Mouse (Mus musculus) limb, embryonic 15.5 days (tissue): ENCODE measurements around the gene Defb30. TPM values are rescaled to one million over a fixed set of nuclear protein-coding genes. Genes with fewer than 3 reads are reported as not detected.

Experiments
- ATAC-seq: fragments of 200-750 bp; cut with Nextera tagmentation; 2 replicates; pipeline ENCODE4 v1.8.0; 2017; ENCODE audit warnings: low read depth, moderate TSS enrichment; ENCODE audit not compliant: insufficient number of reproducible peaks, low FRiP score, low TSS enrichment
- H3K27ac ChIP-seq: fragments of 300-500 bp; sonication (generic); 2 replicates; pipeline ENCODE4 v1.5.1; 2015; ENCODE audit warnings: moderate library complexity, mild to moderate bottlenecking, inconsistent platforms
- H3K27me3 ChIP-seq: fragments of 300-500 bp; sonication (generic); 2 replicates; pipeline ENCODE4 v1.6.1; 2015; ENCODE audit warnings: inconsistent platforms
- H3K36me3 ChIP-seq: fragments of 300-500 bp; sonication (generic); 2 replicates; pipeline ENCODE4 v1.6.1; 2015; ENCODE audit warnings: inconsistent platforms
- H3K4me1 ChIP-seq: fragments of 300-500 bp; sonication (generic); 2 replicates; pipeline ENCODE4 v1.6.1; 2015; ENCODE audit warnings: inconsistent platforms
- H3K4me2 ChIP-seq: fragments of 300-500 bp; sonication (generic); 2 replicates; pipeline ENCODE4 v1.6.1; 2015; ENCODE audit warnings: mild to moderate bottlenecking, inconsistent platforms
- H3K4me3 ChIP-seq: fragments of 300-500 bp; sonication (generic); 2 replicates; pipeline ENCODE4 v1.5.1; 2015; ENCODE audit warnings: mild to moderate bottlenecking, inconsistent platforms
- H3K9ac ChIP-seq: fragments of 300-500 bp; sonication (generic); 2 replicates; pipeline ENCODE4 v1.6.1; 2015; ENCODE audit warnings: inconsistent platforms
- H3K9me3 ChIP-seq: fragments of 300-500 bp; sonication (generic); 2 replicates; pipeline ENCODE4 v1.6.1; 2016; ENCODE audit warnings: inconsistent platforms
- WGBS: fragments of 180-500 bp; shearing (Covaris S2); methylation state at CpG from one replicate; pipeline ENCODE4 v1.1.7; 2015; 5-methylcytosine and 5-hydroxymethylcytosine counted together
- polyA plus RNA-seq: library from polyadenylated mRNA; unstranded; fragments of >200 nt; fragmentation: Nextera tagmentation; extraction: Ambion mirVana; gene quantifications from 2 replicates; pipeline ENCODE4 v1.2.1, GENCODE M21; 2015

Gene Defb30
- polyA plus RNA-seq = not detected in 2 replicates

GRCm38 (mm10) chr14:63049910-63050370 is at the start of gene Defb30:
Gene Defb30, minus strand, starts transcription at chr14:63049960.
- no peaks in the 10 kb centered on the region for H3K27me3 ChIP-seq
- WGBS = 77% methylated on average over 9 of the region's 14 CpGs
- no peaks in the 10 kb centered on the region for H3K36me3 ChIP-seq
- no peak for ATAC-seq
- H3K27ac ChIP-seq = no peak within 1 kb of the TSS
- no peak within 1 kb of the TSS for H3K9ac ChIP-seq
- no peak within 1 kb of the TSS for H3K4me2 ChIP-seq
- no peak within 1 kb of the TSS for H3K4me3 ChIP-seq
- no peaks in the 10 kb centered on the region for H3K4me1 ChIP-seq
- H3K9me3 ChIP-seq = no peaks in the 10 kb centered on the region

- Histone ChIP-seq H3K4me3 (no peak overlapping the region), H3K4me1 (no peaks in the 10 kb centered on the region), H3K4me2 (no peak overlapping the region), H3K36me3 (no peaks in the 10 kb centered on the region), H3K27ac (no peak overlapping the region), H3K9ac (no peak overlapping the region), H3K9me3 (no peaks in the 10 kb centered on the region), H3K27me3 (peaks cover 8% of the 10 kb centered on the region)
- 69% methylated on average over 14 of the region's 15 CpGs for WGBS
- ATAC-seq = no peak
Observed at GRCm38 (mm10) chr14:63067708-63068107, 17.9 kb upstream of the Defb30 start.

GRCm38 (mm10) chr14:63066630-63067310 is 17.0 kb upstream of the Defb30 start:
- Histone ChIP-seq H3K36me3 (no peaks in the 10 kb centered on the region), H3K4me2 (no peak overlapping the region), H3K27ac (no peak overlapping the region), H3K9me3 (no peaks in the 10 kb centered on the region), H3K4me3 (no peak overlapping the region), H3K4me1 (no peaks in the 10 kb centered on the region), H3K27me3 (peaks cover 8% of the 10 kb centered on the region), H3K9ac (no peak overlapping the region)
- WGBS = 31% methylated on average over 16 of the region's 16 CpGs
- no peak for ATAC-seq

- Histone ChIP-seq H3K4me1 (no peaks in the 10 kb centered on the region), H3K4me2 (no peak overlapping the region), H3K27me3 (peaks cover 5% of the 10 kb centered on the region), H3K4me3 (no peak overlapping the region), H3K9me3 (no peaks in the 10 kb centered on the region), H3K36me3 (no peaks in the 10 kb centered on the region), H3K27ac (no peak overlapping the region), H3K9ac (no peak overlapping the region)
- ATAC-seq = no peak
- 78% methylated on average over 5 of the region's 5 CpGs for WGBS
Observed at GRCm38 (mm10) chr14:63065391-63065790, 15.6 kb upstream of the Defb30 start.

- Histone ChIP-seq H3K9me3 (no peaks in the 10 kb centered on the region), H3K4me1 (no peaks in the 10 kb centered on the region), H3K27me3 (no peaks in the 10 kb centered on the region), H3K4me3 (no peak overlapping the region), H3K4me2 (no peak overlapping the region), H3K9ac (no peak overlapping the region), H3K36me3 (no peaks in the 10 kb centered on the region), H3K27ac (no peak overlapping the region)
- no peak for ATAC-seq
- 72% methylated on average over 2 of the region's 2 CpGs for WGBS
Observed at GRCm38 (mm10) chr14:63062184-63062583, 12.4 kb upstream of the Defb30 start.

GRCm38 (mm10) chr14:63060361-63060760 is 10.6 kb upstream of the Defb30 start:
- no peaks in the 10 kb centered on the region for H3K36me3 ChIP-seq
- H3K27ac ChIP-seq = no peak overlapping the region
- no peak for ATAC-seq
- H3K4me1 ChIP-seq = no peaks in the 10 kb centered on the region
- WGBS = 78% methylated on average over 10 of the region's 10 CpGs
- no peaks in the 10 kb centered on the region for H3K9me3 ChIP-seq
- no peak overlapping the region for H3K4me3 ChIP-seq
- H3K27me3 ChIP-seq = no peaks in the 10 kb centered on the region
- no peak overlapping the region for H3K9ac ChIP-seq
- no peak overlapping the region for H3K4me2 ChIP-seq

GRCm38 (mm10) chr14:63054729-63055128 is 5.0 kb upstream of the Defb30 start:
- Histone ChIP-seq H3K27ac (no peak overlapping the region), H3K36me3 (no peaks in the 10 kb centered on the region), H3K27me3 (no peaks in the 10 kb centered on the region), H3K9ac (no peak overlapping the region), H3K4me2 (no peak overlapping the region), H3K9me3 (no peaks in the 10 kb centered on the region), H3K4me1 (no peaks in the 10 kb centered on the region), H3K4me3 (no peak overlapping the region)
- 27% methylated on average over 6 of the region's 6 CpGs for WGBS
- ATAC-seq = 0 out of 2 replicates have a peak, but pooled peaks have one; percentile 14

- Histone ChIP-seq H3K4me1 (no peaks in the 10 kb centered on the region), H3K27me3 (no peaks in the 10 kb centered on the region), H3K36me3 (no peaks in the 10 kb centered on the region), H3K4me3 (no peak overlapping the region), H3K9me3 (no peaks in the 10 kb centered on the region), H3K4me2 (no peak overlapping the region), H3K27ac (no peak overlapping the region), H3K9ac (no peak overlapping the region)
- ATAC-seq = no peak
- 31% methylated on average over 5 of the region's 5 CpGs for WGBS
Observed at GRCm38 (mm10) chr14:63050769-63051168, 1.0 kb upstream of the Defb30 start.

GRCm38 (mm10) chr14:63046691-63047090 is 3.1 kb downstream of the Defb30 start, which contains the start of gene Defb42:
Gene Defb42, plus strand, starts transcription at chr14:63046991.
- H3K9ac ChIP-seq = no peak within 1 kb of the TSS
- ATAC-seq = no peak
- 69% methylated on average over 3 of the region's 3 CpGs for WGBS
- no peaks in the 10 kb centered on the region for H3K4me1 ChIP-seq
- H3K36me3 ChIP-seq = no peaks in the 10 kb centered on the region
- no peak within 1 kb of the TSS for H3K4me3 ChIP-seq
- H3K4me2 ChIP-seq = no peak within 1 kb of the TSS
- no peak within 1 kb of the TSS for H3K27ac ChIP-seq
- H3K27me3 ChIP-seq = no peaks in the 10 kb centered on the region
- no peaks in the 10 kb centered on the region for H3K9me3 ChIP-seq

GRCm38 (mm10) chr14:63020524-63021156 is 29.1 kb downstream of the Defb30 start:
- WGBS = 54% methylated on average over 6 of the region's 6 CpGs
- no peak overlapping the region for H3K27ac ChIP-seq
- H3K27me3 ChIP-seq = no peaks in the 10 kb centered on the region
- no peak overlapping the region for H3K4me2 ChIP-seq
- no peak overlapping the region for H3K9ac ChIP-seq
- no peaks in the 10 kb centered on the region for H3K36me3 ChIP-seq
- no peak overlapping the region for H3K4me3 ChIP-seq
- ATAC-seq = no peak
- H3K9me3 ChIP-seq = no peaks in the 10 kb centered on the region
- H3K4me1 ChIP-seq = no peaks in the 10 kb centered on the region

- H3K9me3 ChIP-seq = no peaks in the 10 kb centered on the region
- H3K27me3 ChIP-seq = no peaks in the 10 kb centered on the region
- H3K4me3 ChIP-seq = no peak overlapping the region
- H3K9ac ChIP-seq = no peak overlapping the region
- no peak overlapping the region for H3K4me2 ChIP-seq
- H3K36me3 ChIP-seq = no peaks in the 10 kb centered on the region
- ATAC-seq = no peak
- no peak overlapping the region for H3K27ac ChIP-seq
- H3K4me1 ChIP-seq = no peaks in the 10 kb centered on the region
- 85% methylated on average over 4 of the region's 4 CpGs for WGBS
Observed at GRCm38 (mm10) chr14:63014667-63015066, 35.1 kb downstream of the Defb30 start.

- no peak overlapping the region for H3K9ac ChIP-seq
- 79% methylated on average over 4 of the region's 4 CpGs for WGBS
- H3K4me1 ChIP-seq = no peaks in the 10 kb centered on the region
- no peak overlapping the region for H3K27ac ChIP-seq
- no peaks in the 10 kb centered on the region for H3K27me3 ChIP-seq
- no peak for ATAC-seq
- no peaks in the 10 kb centered on the region for H3K9me3 ChIP-seq
- H3K36me3 ChIP-seq = no peaks in the 10 kb centered on the region
- H3K4me2 ChIP-seq = no peak overlapping the region
- no peak overlapping the region for H3K4me3 ChIP-seq
Observed at GRCm38 (mm10) chr14:63013082-63013481, 36.7 kb downstream of the Defb30 start.
